Mouse (Mus musculus): Measurements from ENCODE around the gene Supt3.

- no peak for TF ChIP-seq CTCF (IDR thresholded peaks at IDR 0.05; ENCODE audit: borderline replicate concordance, extremely low read depth, insufficient read depth, insufficient read length)
- TF ChIP-seq POLR2A (IDR thresholded peaks at IDR 0.05; ENCODE audit: borderline replicate concordance, extremely low read depth, insufficient read depth, insufficient read length, poor library complexity, severe bottlenecking) = no peak
Measured at GRCm38 (mm10) chr17:45032209-45032608, 255.3 kb downstream of the Supt3 start.
